Mouse (Mus musculus): ENCODE measurements around the gene Gstp1. TPM values are rescaled to one million over a fixed set of nuclear protein-coding genes. Genes with fewer than 3 reads are reported as not detected.

Gene Gstp1
- polyA plus RNA-seq, 1 experiment from 2014 or later, result 468 TPM

GRCm38 (mm10) chr19:3992416-3992815, 45.4 kb downstream of the Gstp1 start, which contains the start of gene Tbx10:
Gene Tbx10 (plus strand): TSS chr19:3992752.
- no peaks in the 10 kb centered on the region for H3K9me3 ChIP-seq (ENCODE audit: low read depth, low read length)
- no peak within 1 kb of the TSS; the same call in 1 of the 2 replicates for H3K9ac ChIP-seq
- no peak for DNase-seq
- WGBS, result 50% methylated on average over 5 of the region's 5 CpGs
- no peaks in the 10 kb centered on the region for H3K27me3 ChIP-seq (ENCODE audit: insufficient read depth, low read length)
- no peak for TF ChIP-seq CTCF (IDR thresholded peaks at IDR 0.05; ENCODE audit: low read depth)
- no peak within 1 kb of the TSS for H3K4me3 ChIP-seq (ENCODE audit: low read depth, low read length)
- H3K27ac ChIP-seq (ENCODE audit: low read depth), result no peak within 1 kb of the TSS
- H3K36me3 ChIP-seq (ENCODE audit: insufficient read depth), result no peaks in the 10 kb centered on the region
- no peak for ATAC-seq (ENCODE audit: insufficient read depth)
- H3K4me2 ChIP-seq, result no peak within 1 kb of the TSS
- no peaks in the 10 kb centered on the region for H3K4me1 ChIP-seq (ENCODE audit: insufficient read depth)

DNA sequence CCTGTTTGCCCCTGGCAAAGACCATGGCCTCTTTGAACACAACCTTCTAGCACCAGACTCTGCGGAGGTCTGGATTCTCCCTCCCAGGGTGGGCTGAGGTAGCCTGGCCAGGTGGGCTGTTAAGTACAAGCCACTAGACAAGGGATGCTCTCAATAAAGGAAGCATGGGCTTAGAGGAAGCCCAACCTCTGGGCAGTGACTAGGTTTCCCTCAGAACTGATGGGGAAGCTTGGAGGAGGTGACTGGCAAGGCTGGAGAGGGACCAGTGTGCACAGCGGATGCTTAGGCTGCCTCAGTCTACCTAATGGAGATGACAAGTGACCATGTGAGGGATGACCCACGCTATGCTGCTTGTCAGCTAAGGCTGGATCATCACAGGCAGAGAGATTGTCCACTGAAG, 45.8 kb downstream of the Gstp1 start:
- H3K4me2 ChIP-seq, result no peak overlapping the region
- H3K27ac ChIP-seq (ENCODE audit: low read depth), result no peak overlapping the region
- DNase-seq (no peak), ATAC-seq (ENCODE audit: insufficient read depth) (no peak)
- H3K27me3 ChIP-seq (ENCODE audit: insufficient read depth, low read length), result no peaks in the 10 kb centered on the region
- H3K4me1 ChIP-seq (ENCODE audit: insufficient read depth), result 0 out of 2 replicates have a peak, but pooled peaks cover under 1% of the 10 kb centered on the region
- H3K36me3 ChIP-seq (ENCODE audit: insufficient read depth), result no peaks in the 10 kb centered on the region
- 82% methylated on average over 3 of the region's 3 CpGs for WGBS
- H3K4me3 ChIP-seq (ENCODE audit: low read depth, low read length), result no peak overlapping the region
- no peak overlapping the region for H3K9ac ChIP-seq
- no peak for TF ChIP-seq CTCF (IDR thresholded peaks at IDR 0.05; ENCODE audit: low read depth)
- no peaks in the 10 kb centered on the region for H3K9me3 ChIP-seq (ENCODE audit: low read depth, low read length)

- no peak for TF ChIP-seq CTCF (IDR thresholded peaks at IDR 0.05; ENCODE audit: low read depth)
- no peak for ATAC-seq (ENCODE audit: insufficient read depth)
- 94% methylated on average over 3 of the region's 3 CpGs for WGBS
Measured at GRCm38 (mm10) chr19:3991562-3991961, 46.2 kb downstream of the Gstp1 start.

DNA sequence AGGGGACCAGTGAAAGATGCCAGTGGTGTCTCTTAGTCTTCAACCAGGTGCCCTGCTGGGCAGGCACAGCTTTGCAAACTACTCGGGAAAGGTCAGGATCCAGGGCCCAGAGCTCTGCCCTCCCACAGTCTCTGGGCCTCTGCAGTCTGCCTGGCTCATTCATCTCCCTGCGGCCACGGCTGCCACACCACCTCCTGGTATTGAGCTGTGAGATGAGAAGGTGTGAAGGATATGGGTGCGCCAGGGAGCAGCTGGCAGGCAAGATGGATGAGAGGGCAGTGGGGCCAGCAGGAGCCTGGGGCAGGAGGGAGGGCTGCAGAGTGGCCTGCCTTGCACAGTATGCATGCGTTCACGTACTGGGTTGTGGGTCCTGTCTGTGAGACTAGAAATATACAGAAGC, 47.0 kb downstream of the Gstp1 start:
- Histone ChIP-seq H3K36me3 (ENCODE audit: insufficient read depth) (no peaks in the 10 kb centered on the region), H3K4me1 (ENCODE audit: insufficient read depth) (0 out of 2 replicates have a peak, but pooled peaks cover 5% of the 10 kb centered on the region), H3K4me3 (ENCODE audit: low read depth, low read length) (no peak overlapping the region), H3K27ac (ENCODE audit: low read depth) (no peak overlapping the region), H3K9me3 (ENCODE audit: low read depth, low read length) (no peaks in the 10 kb centered on the region), H3K27me3 (ENCODE audit: insufficient read depth, low read length) (no peaks in the 10 kb centered on the region), H3K4me2 (no peak overlapping the region), H3K9ac (no peak overlapping the region)
- TF ChIP-seq CTCF (IDR thresholded peaks at IDR 0.05; ENCODE audit: low read depth), result no peak
- DNase-seq (no peak), ATAC-seq (ENCODE audit: insufficient read depth) (no peak)
- WGBS, result 23% methylated on average over 6 of the region's 6 CpGs

More at GRCm38 (mm10) chr19:3991562-3991961, 46.2 kb downstream of the Gstp1 start:
- no peak for DNase-seq
- no peak overlapping the region for H3K9ac ChIP-seq
- no peak overlapping the region for H3K4me2 ChIP-seq
- 0 out of 2 replicates have a peak, but pooled peaks cover 4% of the 10 kb centered on the region for H3K4me1 ChIP-seq (ENCODE audit: insufficient read depth)
- H3K27me3 ChIP-seq (ENCODE audit: insufficient read depth, low read length), result no peaks in the 10 kb centered on the region
- H3K36me3 ChIP-seq (ENCODE audit: insufficient read depth), result no peaks in the 10 kb centered on the region
- no peaks in the 10 kb centered on the region for H3K9me3 ChIP-seq (ENCODE audit: low read depth, low read length)
- no peak overlapping the region for H3K4me3 ChIP-seq (ENCODE audit: low read depth, low read length)
- H3K27ac ChIP-seq (ENCODE audit: low read depth), result no peak overlapping the region

DNA sequence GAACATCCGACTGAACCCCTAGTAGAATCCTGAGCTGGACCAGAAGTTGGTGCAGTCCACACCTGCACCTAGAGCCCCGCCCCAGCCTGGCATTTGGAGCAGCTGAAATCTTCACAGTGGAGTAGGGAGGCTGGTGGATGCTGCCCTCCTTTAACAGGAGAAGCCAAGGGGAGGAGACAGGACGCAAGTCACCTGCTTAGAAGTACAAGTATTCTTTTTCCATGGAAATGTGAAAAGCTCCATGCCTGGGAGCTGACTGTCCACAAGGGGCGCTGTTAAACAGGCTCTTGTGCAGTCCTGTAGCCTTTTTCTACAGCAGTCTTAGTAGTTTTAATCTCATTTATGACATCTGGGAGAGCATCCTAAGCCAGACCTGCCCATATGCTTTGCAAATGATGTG, 49.0 kb downstream of the Gstp1 start:
- TF ChIP-seq CTCF (IDR thresholded peaks at IDR 0.05; ENCODE audit: low read depth), result peak; percentile 45
- peak; percentile 15 for DNase-seq
- no peaks in the 10 kb centered on the region for H3K36me3 ChIP-seq (ENCODE audit: insufficient read depth)
- H3K4me2 ChIP-seq, result no peak overlapping the region
- no peak overlapping the region for H3K27ac ChIP-seq (ENCODE audit: low read depth)
- WGBS, result 84% methylated on average over 4 of the region's 4 CpGs
- H3K9ac ChIP-seq, result no peak overlapping the region
- 0 out of 2 replicates have a peak, but pooled peaks cover 7% of the 10 kb centered on the region for H3K4me1 ChIP-seq (ENCODE audit: insufficient read depth)
- no peak overlapping the region for H3K4me3 ChIP-seq (ENCODE audit: low read depth, low read length)
- H3K9me3 ChIP-seq (ENCODE audit: low read depth, low read length), result no peaks in the 10 kb centered on the region
- no peak for ATAC-seq (ENCODE audit: insufficient read depth)
- no peaks in the 10 kb centered on the region for H3K27me3 ChIP-seq (ENCODE audit: insufficient read depth, low read length)

DNA sequence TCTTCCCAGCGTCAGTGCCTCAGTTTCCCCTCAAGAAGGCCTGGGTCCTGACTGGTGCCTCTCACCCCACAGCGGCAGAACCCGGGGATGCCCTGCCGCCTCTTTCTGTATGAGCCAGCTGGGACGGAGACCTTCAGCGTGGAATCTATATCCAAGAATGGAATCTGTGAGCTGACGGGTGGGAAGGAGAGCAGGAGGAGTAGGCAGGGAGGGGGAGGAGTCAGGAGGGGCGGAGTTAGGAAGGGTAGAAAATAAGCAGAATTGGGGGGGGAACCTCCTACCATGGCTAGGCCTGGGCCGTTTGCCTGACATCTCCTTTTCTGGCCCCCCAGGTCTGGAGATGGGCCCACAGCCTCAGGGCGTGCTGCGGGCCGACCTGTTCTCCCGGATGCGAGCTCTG, 49.7 kb downstream of the Gstp1 start:
- no peaks in the 10 kb centered on the region for H3K36me3 ChIP-seq (ENCODE audit: insufficient read depth)
- no peak overlapping the region for H3K27ac ChIP-seq (ENCODE audit: low read depth)
- H3K9me3 ChIP-seq (ENCODE audit: low read depth, low read length), result no peaks in the 10 kb centered on the region
- WGBS, result 78% methylated on average over 14 of the region's 14 CpGs
- TF ChIP-seq CTCF (IDR thresholded peaks at IDR 0.05; ENCODE audit: low read depth), result no peak
- no peak overlapping the region for H3K9ac ChIP-seq
- no peak overlapping the region for H3K4me2 ChIP-seq
- ATAC-seq (ENCODE audit: insufficient read depth), result no peak
- no peak for DNase-seq
- H3K4me1 ChIP-seq (ENCODE audit: insufficient read depth), result 0 out of 2 replicates have a peak, but pooled peaks cover 7% of the 10 kb centered on the region
- no peaks in the 10 kb centered on the region for H3K27me3 ChIP-seq (ENCODE audit: insufficient read depth, low read length)
- H3K4me3 ChIP-seq (ENCODE audit: low read depth, low read length), result no peak overlapping the region

- WGBS, result 4% methylated on average over 8 of the region's 8 CpGs
- TF ChIP-seq CTCF (IDR thresholded peaks at IDR 0.05; ENCODE audit: low read depth), result no peak
- Histone ChIP-seq H3K4me1 (ENCODE audit: insufficient read depth) (0 out of 2 replicates have a peak, but pooled peaks cover 7% of the 10 kb centered on the region), H3K27ac (ENCODE audit: low read depth) (peak within 1 kb of the TSS; percentile 74; the same call in 1 of the 2 replicates), H3K27me3 (ENCODE audit: insufficient read depth, low read length) (no peaks in the 10 kb centered on the region), H3K4me3 (ENCODE audit: low read depth, low read length) (no peak within 1 kb of the TSS), H3K4me2 (peak within 1 kb of the TSS; percentile 24), H3K9me3 (ENCODE audit: low read depth, low read length) (no peaks in the 10 kb centered on the region), H3K9ac (peak within 1 kb of the TSS; percentile 0; the same call in 1 of the 2 replicates), H3K36me3 (ENCODE audit: insufficient read depth) (no peaks in the 10 kb centered on the region)
- DNase-seq (peak; percentile 90), ATAC-seq (ENCODE audit: insufficient read depth) (peak; percentile 85)
Measured at GRCm38 (mm10) chr19:3986334-3986733, 51.5 kb downstream of the Gstp1 start, which contains the start of gene Acy3. Gene Acy3 (plus strand): TSS chr19:3986570.

Other genes starting within 250 kb of the Gstp1 start
- gene Chka, start 186.2 kb downstream of the Gstp1 start, polyA plus RNA-seq (2014; fragmentation: Nextera tagmentation; extraction: Ambion mirVana), result 54.0 and 63.0 TPM in 2 replicates
- 31.7 and 36.0 TPM in 2 replicates for gene Tcirg1, start 130.9 kb downstream of the Gstp1 start, polyA plus RNA-seq (2014; fragmentation: Nextera tagmentation; extraction: Ambion mirVana)
- gene Ndufs8, start 125.2 kb downstream of the Gstp1 start, polyA plus RNA-seq (2014; fragmentation: Nextera tagmentation; extraction: Ambion mirVana), result 326 and 335 TPM in 2 replicates
- 3.0 and 3.6 TPM in 2 replicates for gene Aldh3b1, start 108.2 kb downstream of the Gstp1 start, polyA plus RNA-seq (2014; fragmentation: Nextera tagmentation; extraction: Ambion mirVana)
- gene Unc93b1, start 102.8 kb downstream of the Gstp1 start, polyA plus RNA-seq (2014; fragmentation: Nextera tagmentation; extraction: Ambion mirVana), result 13.3 and 14.8 TPM in 2 replicates
- not detected in 2 replicates for gene Aldh3b3, start 79.3 kb downstream of the Gstp1 start, polyA plus RNA-seq (2014; fragmentation: Nextera tagmentation; extraction: Ambion mirVana)
- 0.62 and 1.0 TPM in 2 replicates for gene Aldh3b2, start 65.7 kb downstream of the Gstp1 start, polyA plus RNA-seq (2014; fragmentation: Nextera tagmentation; extraction: Ambion mirVana)
- 7.2 and 8.0 TPM in 2 replicates for gene Acy3, start 51.4 kb downstream of the Gstp1 start, polyA plus RNA-seq (2014; fragmentation: Nextera tagmentation; extraction: Ambion mirVana)
- gene Tbx10, start 45.2 kb downstream of the Gstp1 start, polyA plus RNA-seq (2014; fragmentation: Nextera tagmentation; extraction: Ambion mirVana), result not detected in 2 replicates
- 24.4 and 25.3 TPM in 2 replicates for gene Nudt8, start 37.4 kb downstream of the Gstp1 start, polyA plus RNA-seq (2014; fragmentation: Nextera tagmentation; extraction: Ambion mirVana)
- 1.8 and 2.3 TPM in 2 replicates for gene Gm49405, start 37.4 kb downstream of the Gstp1 start, polyA plus RNA-seq (2014; fragmentation: Nextera tagmentation; extraction: Ambion mirVana)
- gene Doc2g, start 34.7 kb downstream of the Gstp1 start, polyA plus RNA-seq (2014; fragmentation: Nextera tagmentation; extraction: Ambion mirVana), result 2.2 and 3.0 TPM in 2 replicates
- 193 and 198 TPM in 2 replicates for gene Ndufv1, start 25.2 kb downstream of the Gstp1 start, polyA plus RNA-seq (2014; fragmentation: Nextera tagmentation; extraction: Ambion mirVana)
- 2.9 and 3.4 TPM in 2 replicates for gene Gstp2, start 8.0 kb upstream of the Gstp1 start, polyA plus RNA-seq (2014; fragmentation: Nextera tagmentation; extraction: Ambion mirVana)
- gene Gstp3, start 21.6 kb upstream of the Gstp1 start, polyA plus RNA-seq (2014; fragmentation: Nextera tagmentation; extraction: Ambion mirVana), result not detected in 2 replicates
- not detected in 2 replicates for gene Cabp2, start 43.6 kb upstream of the Gstp1 start, polyA plus RNA-seq (2014; fragmentation: Nextera tagmentation; extraction: Ambion mirVana)
- gene Cdk2ap2, start 59.2 kb upstream of the Gstp1 start, polyA plus RNA-seq (2014; fragmentation: Nextera tagmentation; extraction: Ambion mirVana), result 76.6 and 76.8 TPM in 2 replicates
- gene Pitpnm1, start 62.0 kb upstream of the Gstp1 start, polyA plus RNA-seq (2014; fragmentation: Nextera tagmentation; extraction: Ambion mirVana), result 5.5 and 7.3 TPM in 2 replicates
- gene Aip, start 87.9 kb upstream of the Gstp1 start, polyA plus RNA-seq (2014; fragmentation: Nextera tagmentation; extraction: Ambion mirVana), result 93.5 and 94.5 TPM in 2 replicates
- not detected in 2 replicates for gene Gpr152, start 101.8 kb upstream of the Gstp1 start, polyA plus RNA-seq (2014; fragmentation: Nextera tagmentation; extraction: Ambion mirVana)
- 0.09 TPM in 1 of 2 replicates, not detected in the other for gene Cabp4, start 106.0 kb upstream of the Gstp1 start, polyA plus RNA-seq (2014; fragmentation: Nextera tagmentation; extraction: Ambion mirVana)
- 134 and 148 TPM in 2 replicates for gene Coro1b, start 110.6 kb upstream of the Gstp1 start, polyA plus RNA-seq (2014; fragmentation: Nextera tagmentation; extraction: Ambion mirVana)
- 0.81 and 1.1 TPM in 2 replicates for gene Ptprcap, start 115.6 kb upstream of the Gstp1 start, polyA plus RNA-seq (2014; fragmentation: Nextera tagmentation; extraction: Ambion mirVana)
- gene Rps6kb2, start 125.4 kb upstream of the Gstp1 start, polyA plus RNA-seq (2014; fragmentation: Nextera tagmentation; extraction: Ambion mirVana), result 37.9 and 43.2 TPM in 2 replicates
- gene Carns1, start 137.5 kb upstream of the Gstp1 start, polyA plus RNA-seq (2014; fragmentation: Nextera tagmentation; extraction: Ambion mirVana), result 1.7 and 2.5 TPM in 2 replicates
- 1.8 and 2.4 TPM in 2 replicates for gene Tbc1d10c, start 153.3 kb upstream of the Gstp1 start, polyA plus RNA-seq (2014; fragmentation: Nextera tagmentation; extraction: Ambion mirVana)
- 960 and 994 TPM in 2 replicates for gene Ppp1ca, start 154.1 kb upstream of the Gstp1 start, polyA plus RNA-seq (2014; fragmentation: Nextera tagmentation; extraction: Ambion mirVana)
- 42.1 and 47.4 TPM in 2 replicates for gene Rad9a, start 163.7 kb upstream of the Gstp1 start, polyA plus RNA-seq (2014; fragmentation: Nextera tagmentation; extraction: Ambion mirVana)
- gene Clcf1, start 176.3 kb upstream of the Gstp1 start, polyA plus RNA-seq (2014; fragmentation: Nextera tagmentation; extraction: Ambion mirVana), result 4.4 and 5.0 TPM in 2 replicates
- not detected in 2 replicates for gene AC109138.7, start 176.4 kb upstream of the Gstp1 start, polyA plus RNA-seq (2014; fragmentation: Nextera tagmentation; extraction: Ambion mirVana)
- 22.6 and 22.8 TPM in 2 replicates for gene Pold4, start 193.9 kb upstream of the Gstp1 start, polyA plus RNA-seq (2014; fragmentation: Nextera tagmentation; extraction: Ambion mirVana)
- gene Ssh3, start 231.2 kb upstream of the Gstp1 start, polyA plus RNA-seq (2014; fragmentation: Nextera tagmentation; extraction: Ambion mirVana), result 10.6 and 11.1 TPM in 2 replicates
- gene Ankrd13d, start 245.2 kb upstream of the Gstp1 start, polyA plus RNA-seq (2014; fragmentation: Nextera tagmentation; extraction: Ambion mirVana), result 2.4 and 2.8 TPM in 2 replicates